Mouse (Mus musculus) right cerebral cortex, postnatal 25 days (tissue): ENCODE measurements around the gene Lmntd1.
A peak's percentile ranks its signal among the peaks of the same experiment; 100 is the strongest.
"Not testable (repeated sequence)": the region's sequence is repeated elsewhere in the genome, so short reads cannot be mapped to it uniquely, and the experiment has no call there.

Experiments
- DNase-seq: peaks from one replicate; pipeline ENCODE4 v3.0.0; 2022

The Lmntd1 gene

GRCm38 (mm10) chr6:145338571-145339294 is 275.4 kb downstream of the Lmntd1 start:
- no peak for DNase-seq

GRCm38 (mm10) chr6:145337521-145337920 is 276.6 kb downstream of the Lmntd1 start:
- DNase-seq, result not testable (repeated sequence)

- DNase-seq, result no peak
These were observed 278.0 kb downstream of the Lmntd1 start for GRCm38 (mm10) chr6:145335876-145336768.

- DNase-seq, result no peak
These were observed 279.9 kb downstream of the Lmntd1 start for GRCm38 (mm10) chr6:145334211-145334610.

- DNase-seq, result peak; percentile 74
These were observed 287.8 kb downstream of the Lmntd1 start for GRCm38 (mm10) chr6:145326141-145326806.

- DNase-seq, result no peak
These were observed 289.0 kb downstream of the Lmntd1 start for GRCm38 (mm10) chr6:145325095-145325494.

GRCm38 (mm10) chr6:145324470-145324869 is 289.6 kb downstream of the Lmntd1 start:
- no peak for DNase-seq

- no peak for DNase-seq
These were observed 291.9 kb downstream of the Lmntd1 start for GRCm38 (mm10) chr6:145322246-145322645.

- DNase-seq, result no peak
These were observed 294.0 kb downstream of the Lmntd1 start for GRCm38 (mm10) chr6:145320156-145320555.
